Mouse (Mus musculus) monocyte, adult 2 months (primary cell): ENCODE results near the gene Aoc2.
A peak's percentile ranks its signal among the peaks of the same experiment; 100 is the strongest.

Experiments used
- DNase-seq, 2 experiments: peaks; one replicate each; pipeline ENCODE4 v3.0.0; 2022; ENCODE audit warnings: low spot score in 2 of 2, low read depth in 1 of 2

Aoc2 gene

DNA sequence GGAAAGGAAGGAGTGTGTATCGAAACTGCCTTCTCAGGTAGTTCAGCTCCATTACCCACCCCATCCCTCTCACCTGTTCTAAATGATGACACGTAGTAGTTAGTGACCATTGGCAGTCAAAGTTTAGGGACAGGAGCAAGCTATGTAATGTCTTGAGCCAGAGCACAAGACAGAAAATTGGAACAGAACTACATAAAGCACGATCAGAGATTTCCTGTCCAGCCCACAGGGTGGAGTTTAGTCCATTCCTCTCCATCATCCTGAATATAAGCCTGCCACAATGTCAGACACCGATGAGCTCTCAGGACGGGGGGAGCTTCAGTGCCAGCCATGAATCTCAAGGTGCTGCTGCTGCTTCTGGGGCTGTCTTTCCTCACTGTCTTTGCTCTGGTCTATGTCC is at the start of gene Aoc2:
Aoc2 (plus strand) TSS at position 301 of the 400 bp plus-strand sequence.
- no peak for DNase-seq

DNA sequence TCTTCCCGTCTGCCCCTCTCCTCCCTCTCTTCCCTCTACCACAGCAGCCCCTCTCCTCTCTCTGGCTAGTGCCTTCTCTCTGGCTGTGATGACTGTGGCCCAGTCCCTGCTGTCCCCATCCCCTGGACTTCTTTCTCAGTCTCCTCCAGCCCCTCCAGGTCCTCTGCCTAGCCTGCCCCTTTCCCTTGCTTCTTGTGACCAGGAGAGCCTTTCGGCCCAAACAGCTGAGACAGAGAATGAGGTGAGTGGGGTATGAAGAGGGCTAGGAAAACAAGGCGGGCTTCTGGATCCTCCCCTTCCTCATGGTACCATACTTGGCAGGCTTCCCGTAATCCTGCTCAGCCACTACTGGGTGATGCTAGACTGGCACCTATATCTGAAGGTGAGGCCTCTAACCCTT is 49.6 kb upstream of the Aoc2 start:
- no peak for DNase-seq

DNA sequence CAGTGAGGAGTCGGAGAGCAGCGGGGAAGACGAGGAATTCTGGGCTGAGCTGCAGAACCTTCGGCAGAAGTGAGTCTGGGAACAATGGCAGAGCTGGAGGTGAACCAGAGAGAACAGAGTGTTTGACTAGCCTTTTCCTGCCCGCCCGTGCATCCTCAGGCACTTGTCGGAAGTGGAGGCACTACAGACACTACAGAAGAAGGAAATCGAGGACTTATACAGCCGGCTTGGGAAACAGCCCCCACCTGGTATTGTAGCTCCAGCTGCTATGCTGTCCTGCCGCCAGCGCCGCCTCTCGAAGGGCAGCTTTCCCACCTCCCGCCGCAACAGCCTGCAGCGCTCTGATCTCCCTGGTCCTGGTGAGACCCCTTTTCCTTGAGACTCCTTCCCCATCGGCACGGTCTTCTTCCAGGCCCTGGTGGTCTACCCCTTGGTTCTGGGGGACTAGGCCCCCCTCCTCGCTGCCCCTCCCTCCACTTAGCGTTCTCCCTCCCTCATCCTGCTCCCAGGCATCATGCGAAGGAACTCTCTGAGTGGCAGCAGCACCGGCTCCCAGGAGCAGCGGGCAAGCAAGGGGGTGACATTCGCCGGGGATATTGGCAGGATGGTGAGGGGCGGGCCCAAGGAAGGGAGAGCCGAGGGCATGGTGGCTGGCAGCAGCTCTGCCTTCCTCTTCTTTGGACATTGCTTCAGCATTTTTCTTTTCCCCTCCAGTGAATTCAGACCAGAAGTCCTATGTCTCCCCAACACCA is 48.4 kb upstream of the Aoc2 start:
- DNase-seq: no peak

DNA sequence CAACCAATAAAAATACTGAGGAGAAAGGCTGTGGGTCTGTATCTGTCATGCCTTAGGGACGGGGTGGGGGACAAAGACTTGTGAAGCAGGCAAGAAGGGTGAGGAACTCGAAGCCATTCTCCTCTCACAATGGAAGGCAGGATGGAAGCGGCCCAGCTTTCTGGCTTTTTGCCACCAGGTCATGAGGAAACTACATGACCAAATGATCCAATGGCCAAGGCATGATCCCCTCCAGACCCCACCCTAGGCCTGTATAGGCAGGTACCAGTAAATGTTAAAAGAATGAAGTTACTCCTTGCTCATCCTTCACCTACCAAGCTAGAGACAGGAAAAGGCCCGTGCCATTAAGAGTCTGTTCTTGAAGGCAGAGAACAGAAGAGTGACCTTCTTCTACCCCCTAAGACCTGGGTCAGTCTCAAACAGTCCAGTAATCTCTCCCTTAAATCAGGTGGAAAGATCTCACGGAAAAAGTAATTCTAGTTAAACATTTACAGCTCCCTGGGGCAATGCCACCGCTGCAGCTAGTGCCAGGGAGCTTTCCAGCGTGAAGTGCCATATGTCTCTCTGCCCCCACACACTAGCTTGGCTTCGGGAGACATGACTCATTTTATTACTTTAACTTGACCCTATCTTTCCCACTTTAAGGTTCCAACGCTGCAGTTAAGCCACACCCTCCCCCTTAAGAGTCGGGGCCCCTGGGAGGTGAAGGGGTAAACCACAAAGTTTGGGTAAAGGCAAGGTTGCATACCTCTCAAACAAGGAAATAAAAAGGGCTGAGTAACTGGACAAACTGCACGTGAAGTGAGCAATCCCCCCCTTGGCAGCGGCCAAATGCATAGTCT is 47.3 kb upstream of the Aoc2 start:
- no peak for DNase-seq

DNA sequence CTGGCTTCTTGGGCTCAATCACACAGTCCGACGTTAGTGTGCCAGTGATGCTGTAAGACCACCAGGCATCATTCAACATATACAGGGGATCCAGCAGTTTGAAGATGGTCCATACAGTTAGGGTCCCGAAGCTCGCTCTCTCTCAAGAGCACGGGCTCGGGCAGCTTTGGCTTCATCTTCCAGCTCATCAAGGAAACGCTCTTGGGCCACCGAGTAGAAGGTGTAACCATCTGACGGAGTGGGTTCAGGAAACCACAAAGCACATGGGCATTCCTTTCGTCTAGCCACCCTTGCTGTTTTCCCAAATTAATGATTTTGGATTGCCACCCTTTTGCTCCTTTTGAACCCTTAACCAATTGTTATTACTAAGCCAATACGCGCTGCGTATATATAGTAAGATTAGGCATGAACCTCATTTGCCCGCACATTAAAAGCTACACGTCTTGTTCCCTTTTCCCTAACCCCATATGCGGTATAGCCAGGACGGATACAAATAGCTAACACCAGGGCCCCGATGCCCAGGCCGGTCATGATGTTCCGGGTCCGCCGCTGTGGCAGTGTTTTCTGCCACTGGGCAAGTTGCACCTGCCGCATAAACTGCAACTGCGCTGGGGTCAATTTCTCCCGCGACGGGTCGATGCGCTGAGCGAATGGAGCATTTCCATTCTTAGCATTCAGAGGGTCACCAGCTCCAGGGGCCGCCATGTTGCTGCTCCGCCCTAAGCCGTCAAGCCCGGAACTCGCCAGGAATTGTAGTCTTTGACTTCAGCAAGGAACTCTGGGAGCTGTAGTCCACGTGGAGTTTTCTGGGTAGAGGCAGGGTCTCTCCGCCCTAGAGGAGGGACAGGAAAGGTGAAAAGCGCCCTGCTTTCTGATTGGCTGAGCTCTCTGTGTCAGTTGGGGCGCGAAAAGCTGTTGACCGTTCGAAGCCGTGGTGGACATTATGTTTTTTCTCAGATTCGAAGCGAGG is 46.4 kb upstream of the Aoc2 start, which contains the start of the genes Cntd1 and Coa3:
Cntd1 (plus strand) TSS at position 790 of the 970 bp plus-strand sequence.
Coa3 (minus strand) TSS at position 892 of the 970 bp plus-strand sequence.
- DNase-seq: peak in 1 of 2 experiments; percentile 40

DNA sequence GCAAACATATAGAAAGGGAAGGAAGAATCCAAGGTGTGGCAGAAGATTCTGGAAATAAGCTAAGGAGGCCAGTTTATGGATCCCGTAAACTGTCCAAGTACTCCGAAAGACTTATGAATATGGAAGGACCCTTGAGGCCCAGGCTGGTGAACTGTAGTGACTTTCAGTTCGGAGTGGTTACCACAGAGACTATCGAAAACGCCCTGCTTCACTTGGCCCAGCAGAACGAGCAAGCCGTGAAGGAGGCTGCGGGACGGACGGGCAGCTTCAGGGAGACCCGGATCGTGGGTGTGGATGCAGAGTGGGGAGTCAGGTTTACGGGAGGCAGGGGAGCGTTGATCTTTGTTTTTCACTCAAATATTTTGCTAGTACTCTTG is 45.7 kb upstream of the Aoc2 start:
- no peak for DNase-seq

DNA sequence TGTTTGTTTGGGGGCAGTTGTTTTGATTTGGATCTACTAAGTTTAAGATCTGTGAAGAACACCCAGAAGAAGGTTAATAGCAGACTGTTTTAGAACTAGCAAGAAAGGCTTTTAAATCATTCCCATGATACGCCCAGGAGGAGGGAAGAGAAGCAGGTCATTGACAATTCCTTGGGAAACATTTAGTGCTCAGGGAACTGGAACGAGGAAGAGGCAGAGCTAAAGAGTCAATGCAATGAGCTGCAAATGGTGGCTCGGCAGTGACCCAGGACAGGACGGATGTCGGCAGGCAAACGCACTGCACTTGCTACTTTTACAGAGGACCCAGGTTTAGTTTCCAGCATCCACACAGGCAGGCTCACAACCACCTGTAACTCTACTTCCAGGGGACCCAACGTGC is 44.0 kb upstream of the Aoc2 start:
- no peak for DNase-seq

DNA sequence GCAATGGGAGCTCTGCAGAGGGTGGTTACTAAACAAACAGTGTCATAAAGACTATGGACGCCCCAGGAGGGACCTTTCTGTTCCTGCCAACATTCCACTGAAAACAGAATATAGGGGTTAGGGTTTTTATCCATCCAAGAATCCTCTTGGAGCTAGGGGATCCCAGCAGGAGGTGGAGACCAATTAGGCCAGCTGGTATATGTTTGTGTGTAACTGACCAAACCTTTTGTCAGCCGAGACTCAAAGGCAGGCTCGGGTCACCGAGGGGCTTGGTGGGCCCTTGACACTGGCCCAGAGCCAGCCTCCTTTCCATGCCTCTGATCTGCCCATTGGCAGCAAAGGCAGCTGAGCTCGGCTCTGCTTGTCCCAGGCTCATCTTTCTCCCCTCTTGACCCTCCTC is 42.0 kb upstream of the Aoc2 start:
- DNase-seq: no peak

DNA sequence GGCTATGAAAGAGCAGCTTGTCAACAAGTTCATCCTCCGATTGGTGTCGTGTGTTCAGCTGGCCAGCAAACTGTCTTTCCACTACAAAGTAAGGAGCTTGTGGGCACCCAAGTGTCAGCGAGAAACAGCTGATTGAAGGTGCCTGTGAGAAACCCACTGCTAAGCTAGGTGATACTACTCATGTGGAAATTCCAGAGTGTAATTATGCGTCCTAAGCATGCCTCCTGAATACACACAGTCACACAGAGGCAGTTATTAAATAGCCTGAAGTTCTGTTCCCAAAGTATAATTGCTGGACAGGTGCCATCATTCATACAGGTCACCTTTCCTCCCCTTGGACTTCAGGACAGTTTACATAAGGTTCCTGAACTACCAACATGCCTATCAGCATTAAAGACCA is 41.1 kb upstream of the Aoc2 start:
- no peak for DNase-seq

DNA sequence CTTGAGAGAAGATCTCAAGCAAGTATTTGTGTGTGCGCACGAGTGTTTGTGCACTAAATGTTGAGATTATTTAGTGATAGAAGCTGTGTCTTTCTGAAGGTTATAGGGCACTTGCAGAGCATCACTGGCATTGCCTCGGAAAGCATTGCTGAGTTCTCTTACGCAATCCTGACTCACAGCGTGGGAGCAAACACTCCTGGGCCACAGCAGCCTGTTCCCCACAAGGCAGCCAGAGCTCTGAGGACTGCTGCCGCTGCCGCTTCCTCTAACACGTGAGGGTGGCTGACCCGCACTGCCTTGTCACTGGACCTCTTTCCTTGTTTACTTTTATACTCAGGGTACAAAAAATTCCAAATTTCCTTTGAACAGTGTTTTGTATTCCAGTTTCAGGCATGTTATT is 37.6 kb upstream of the Aoc2 start:
- DNase-seq: peak in 1 of 2 experiments; percentile 19

DNA sequence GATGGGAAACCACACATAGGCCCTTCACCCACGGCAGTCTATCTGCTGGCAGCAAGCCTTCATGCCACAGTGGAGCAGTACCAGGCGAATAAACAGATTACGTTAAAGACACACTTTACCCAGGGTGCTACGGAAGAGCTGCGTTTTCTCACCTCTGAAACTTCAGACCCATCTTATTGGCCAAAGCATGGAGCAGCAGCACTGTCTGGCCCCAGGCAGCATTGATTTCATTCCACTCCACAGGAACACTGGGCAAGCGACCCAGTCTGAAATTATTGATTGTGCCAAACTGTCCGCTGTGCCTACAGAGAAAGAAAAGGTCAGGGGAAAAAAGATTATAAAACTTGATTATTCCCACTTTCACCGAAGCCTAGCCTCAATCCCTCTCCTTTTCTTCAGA is 33.6 kb upstream of the Aoc2 start:
- no peak for DNase-seq

DNA sequence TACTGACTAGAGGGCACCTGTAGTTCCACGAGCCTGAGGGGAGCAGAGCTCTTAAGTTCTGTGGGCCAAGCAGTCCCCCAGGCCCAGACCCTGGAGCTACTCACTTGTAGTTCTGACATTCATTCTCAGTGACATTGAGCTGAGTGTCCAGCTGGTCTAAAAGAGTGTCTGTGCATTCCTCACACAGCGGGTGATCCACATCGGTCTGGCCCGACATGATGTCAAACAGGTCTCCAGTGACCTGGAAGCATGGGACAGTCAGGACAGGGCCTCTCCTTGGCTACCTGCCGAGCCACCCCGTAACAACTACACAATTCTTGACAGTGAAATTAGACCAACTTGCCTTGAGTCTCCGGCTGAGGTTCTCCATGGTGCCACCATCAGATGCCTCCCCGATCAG is 29.7 kb upstream of the Aoc2 start:
- DNase-seq: no peak

DNA sequence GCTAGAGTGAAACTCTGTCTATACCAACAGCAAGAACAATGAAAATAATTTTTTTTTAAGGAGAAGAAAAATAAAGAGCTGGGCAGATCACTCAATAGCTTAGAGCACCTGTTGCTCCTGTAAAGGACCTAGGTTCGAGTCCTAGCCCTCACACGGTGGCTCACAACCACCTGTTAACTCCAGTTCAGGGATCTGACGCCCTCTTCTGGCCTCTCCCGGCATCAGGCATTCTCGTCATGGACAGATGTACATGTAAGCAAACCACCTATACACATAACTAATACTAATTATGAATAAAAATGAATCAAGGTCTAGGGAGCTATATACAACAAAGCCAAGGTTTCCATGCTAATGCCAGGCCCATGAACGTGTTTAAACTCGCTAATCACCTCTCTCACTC is 24.0 kb upstream of the Aoc2 start:
- DNase-seq: no peak

DNA sequence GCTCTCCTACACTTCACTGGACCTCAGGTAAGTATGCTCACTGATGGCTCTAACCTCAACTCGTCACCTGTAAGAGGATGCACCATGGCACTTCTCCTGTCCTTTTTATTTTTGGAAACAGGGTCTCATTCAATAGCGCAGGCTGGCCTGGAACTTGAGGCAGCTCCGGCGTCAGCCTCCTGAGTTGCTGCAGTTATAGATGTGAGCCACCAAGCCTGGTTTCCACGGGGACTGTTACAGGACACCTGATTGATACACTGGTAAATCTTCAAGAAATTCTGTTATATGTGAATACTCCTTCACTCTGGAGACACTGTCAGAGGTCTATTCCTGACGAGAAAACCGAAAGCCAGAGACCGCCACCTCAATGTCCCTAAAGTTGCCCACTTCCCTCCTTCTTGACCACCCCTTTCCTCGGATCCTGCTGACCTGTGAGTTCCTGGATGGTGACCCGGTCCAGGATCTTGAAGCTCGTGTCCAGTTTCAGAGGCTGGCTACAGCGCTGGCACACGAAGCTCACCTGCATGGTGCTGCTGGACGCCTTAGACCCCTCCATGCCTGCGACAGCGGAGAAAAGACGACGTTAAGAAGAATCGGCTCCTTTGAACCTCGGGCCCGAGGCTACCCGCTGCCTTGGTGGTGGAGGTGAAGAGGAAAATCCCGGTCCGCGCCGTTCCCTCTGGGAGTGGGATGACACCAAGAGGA is 23.4 kb upstream of the Aoc2 start:
- DNase-seq: no peak

DNA sequence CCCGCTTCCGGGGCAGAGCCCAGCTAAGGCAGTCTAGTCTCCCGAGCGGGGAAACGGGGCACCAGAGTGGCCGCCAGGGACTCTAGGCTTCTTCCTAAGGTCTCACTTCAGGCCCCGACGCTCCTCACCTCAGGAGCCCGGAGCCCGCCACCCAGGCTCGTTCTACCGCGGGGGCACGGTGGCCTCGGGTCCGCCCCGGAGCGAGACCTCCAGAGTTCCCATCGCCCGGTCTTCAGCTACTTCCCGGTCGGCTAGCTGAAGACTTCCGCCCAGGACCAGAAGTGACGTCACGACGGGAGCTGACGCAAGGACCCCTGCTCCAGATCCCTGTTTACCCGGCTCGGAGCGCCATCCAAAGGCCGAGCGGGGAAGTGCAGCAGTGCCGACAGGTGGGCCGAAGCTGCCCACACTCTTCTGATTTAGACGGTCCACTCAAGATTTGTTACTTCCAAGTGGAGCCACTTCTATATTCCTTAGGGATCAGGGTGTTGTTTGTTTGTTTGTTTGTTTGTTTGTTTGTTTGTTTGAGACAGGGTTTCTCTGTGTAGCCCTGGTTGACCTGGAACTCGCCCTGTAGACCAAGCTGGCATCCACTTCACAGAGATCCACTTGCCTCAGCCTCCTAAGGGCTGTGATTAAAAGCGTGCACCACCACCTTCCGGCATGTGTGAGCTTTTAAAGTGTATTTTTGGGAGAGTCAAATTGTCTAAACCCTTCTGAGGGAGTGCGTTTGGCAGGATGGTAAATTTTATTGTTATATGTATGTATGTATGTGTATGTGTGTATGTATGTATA is 22.7 kb upstream of the Aoc2 start, which contains the start of gene Becn1:
Becn1 (minus strand) TSS at position 283 of the 795 bp plus-strand sequence.
- DNase-seq: peak; percentile 87 to 93

DNA sequence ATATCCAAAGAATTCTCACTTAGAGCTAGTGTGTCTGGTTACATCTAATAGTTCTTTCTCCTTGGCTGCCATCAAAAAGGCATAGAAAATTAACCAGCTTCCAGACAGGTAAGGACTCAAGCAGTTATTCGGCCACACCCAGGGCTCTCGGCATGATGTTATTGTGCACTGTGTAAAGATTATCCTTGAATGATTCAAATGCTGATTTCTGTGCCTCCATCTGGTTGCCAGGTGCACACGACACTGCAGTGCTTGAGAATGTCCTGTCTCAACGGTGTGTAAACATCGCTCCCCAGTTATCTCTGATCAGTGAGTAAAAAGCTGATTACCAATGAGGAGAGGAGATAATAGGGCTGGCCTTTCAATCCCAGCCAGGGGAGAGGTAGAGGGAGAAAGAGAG is 17.1 kb upstream of the Aoc2 start:
- DNase-seq: no peak

DNA sequence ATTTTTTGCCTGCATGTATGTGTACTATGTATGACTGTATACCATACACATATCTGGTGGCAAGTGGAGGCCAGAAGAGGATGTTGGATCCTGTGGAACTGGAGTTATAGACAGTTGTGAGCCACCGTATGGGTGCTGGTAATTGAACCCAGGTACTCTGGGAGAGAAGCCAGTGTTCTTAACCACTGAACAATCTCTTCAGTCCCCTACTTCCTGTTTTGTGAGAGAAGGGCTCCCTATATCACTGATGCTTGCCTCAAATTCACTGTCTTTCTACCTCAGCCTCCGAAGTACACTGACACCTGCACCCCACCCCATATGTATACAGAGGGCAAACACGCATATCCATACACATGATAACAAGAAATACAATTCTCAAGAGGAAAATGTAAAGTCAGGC is 13.8 kb upstream of the Aoc2 start:
- no peak for DNase-seq

DNA sequence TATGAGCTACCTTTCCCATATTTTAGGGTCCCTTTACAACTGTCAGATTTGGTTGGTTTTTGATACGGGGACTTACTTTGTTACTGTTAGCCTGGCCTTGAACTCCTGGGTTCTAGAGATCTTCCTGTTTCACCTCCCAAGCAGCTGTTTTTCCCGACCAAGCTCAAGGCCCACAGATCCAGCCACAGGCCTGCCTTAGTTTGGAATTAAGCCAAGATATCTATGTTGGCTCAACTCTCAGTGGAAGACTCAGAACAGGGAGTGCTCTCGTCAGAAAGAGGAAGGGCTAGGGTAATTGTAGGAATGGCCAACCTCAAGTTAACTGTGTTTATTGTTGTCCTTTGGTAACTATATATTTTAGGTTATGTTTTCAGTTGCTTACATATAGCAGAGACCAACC is 12.7 kb upstream of the Aoc2 start:
- DNase-seq: no peak

DNA sequence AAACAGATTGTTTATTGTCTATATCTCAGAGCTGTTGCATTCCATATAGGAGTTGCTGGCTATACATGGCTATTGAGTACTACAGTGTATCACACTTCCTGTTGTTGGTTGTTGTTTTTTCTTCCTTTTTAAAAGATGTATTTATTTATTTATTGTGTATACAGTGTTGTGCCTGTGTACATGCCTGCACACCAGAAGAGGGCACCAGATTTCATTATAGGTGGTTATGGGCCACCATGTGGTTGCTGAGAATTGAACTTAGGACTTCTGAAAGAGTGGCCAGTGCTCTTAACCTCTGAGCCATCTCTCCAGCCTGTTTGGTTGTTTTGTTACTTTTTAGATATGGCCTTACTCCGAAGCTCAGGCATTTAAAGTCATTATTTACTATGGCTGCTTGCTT is 10.3 kb upstream of the Aoc2 start:
- DNase-seq: no peak
